Mouse (Mus musculus) urinary bladder, adult 18-20 months (tissue): ENCODE measurements around the gene Mad2l2.
A peak's percentile ranks its signal among the peaks of the same experiment; 100 is the strongest.

Experiments used
- DNase-seq, 2 experiments: peaks; one replicate each; pipeline ENCODE4 v3.0.0; 2022; ENCODE audit warnings: low spot score in 2 of 2, mixed read lengths in 2 of 2

The Mad2l2 gene

GRCm38 (mm10) chr4:148130133-148130532 lies at the start of gene Mad2l2:
Mad2l2 (plus strand) TSS chr4:148130384.
- no peak for DNase-seq

- DNase-seq, result no peak
Measured at GRCm38 (mm10) chr4:148080597-148080973, 49.6 kb upstream of the Mad2l2 start.

GRCm38 (mm10) chr4:148081201-148081600 lies 49.0 kb upstream of the Mad2l2 start:
- DNase-seq, result no peak

GRCm38 (mm10) chr4:148082257-148083044 lies 47.7 kb upstream of the Mad2l2 start:
- DNase-seq, result no peak

- no peak for DNase-seq
Measured at GRCm38 (mm10) chr4:148083176-148083899, 46.8 kb upstream of the Mad2l2 start.

GRCm38 (mm10) chr4:148084261-148084714 lies 45.9 kb upstream of the Mad2l2 start:
- peak in 1 of 2 experiments; percentile 50 for DNase-seq

- no peak for DNase-seq
Measured at GRCm38 (mm10) chr4:148085131-148085906, 44.9 kb upstream of the Mad2l2 start.

GRCm38 (mm10) chr4:148085907-148086305 lies 44.3 kb upstream of the Mad2l2 start:
- no peak for DNase-seq

GRCm38 (mm10) chr4:148087091-148087906 lies 42.9 kb upstream of the Mad2l2 start:
- DNase-seq, result peak; percentile 35 to 40

- DNase-seq, result peak; percentile 96 to 97
Measured at GRCm38 (mm10) chr4:148087907-148088527, 42.2 kb upstream of the Mad2l2 start, which contains the start of gene Agtrap. Agtrap (minus strand) TSS chr4:148088031.

GRCm38 (mm10) chr4:148089166-148089565 lies 41.0 kb upstream of the Mad2l2 start:
- DNase-seq, result no peak

GRCm38 (mm10) chr4:148091181-148091580 lies 39.0 kb upstream of the Mad2l2 start:
- no peak for DNase-seq

GRCm38 (mm10) chr4:148092551-148093271 lies 37.5 kb upstream of the Mad2l2 start:
- DNase-seq, result no peak

- DNase-seq, result no peak
Measured at GRCm38 (mm10) chr4:148094161-148094560, 36.0 kb upstream of the Mad2l2 start.

GRCm38 (mm10) chr4:148095081-148095480 lies 35.1 kb upstream of the Mad2l2 start:
- DNase-seq, result no peak

- no peak for DNase-seq
Measured at GRCm38 (mm10) chr4:148097936-148098335, 32.2 kb upstream of the Mad2l2 start.

- no peak for DNase-seq
Measured at GRCm38 (mm10) chr4:148098666-148099065, 31.5 kb upstream of the Mad2l2 start.

- peak in 1 of 2 experiments; percentile 45 for DNase-seq
Measured at GRCm38 (mm10) chr4:148101801-148102527, 28.2 kb upstream of the Mad2l2 start.

- DNase-seq, result no peak
Measured at GRCm38 (mm10) chr4:148104146-148104545, 26.0 kb upstream of the Mad2l2 start.
